Mouse (Mus musculus) ES-Bruce4 (cell line): ENCODE data around the gene Tbata.

ENCODE experiments used
- EP300 ChIP-seq: IDR thresholded peaks from 2 replicates; pipeline ENCODE4 v1.6.1; 2011; ENCODE audit warnings: low read depth, low read length; ENCODE audit not compliant: insufficient read depth
- POLR2A ChIP-seq: IDR thresholded peaks from one replicate; pipeline ENCODE4 v1.8.1; 2011; ENCODE audit warnings: low read length; ENCODE audit not compliant: insufficient read depth

DNA sequence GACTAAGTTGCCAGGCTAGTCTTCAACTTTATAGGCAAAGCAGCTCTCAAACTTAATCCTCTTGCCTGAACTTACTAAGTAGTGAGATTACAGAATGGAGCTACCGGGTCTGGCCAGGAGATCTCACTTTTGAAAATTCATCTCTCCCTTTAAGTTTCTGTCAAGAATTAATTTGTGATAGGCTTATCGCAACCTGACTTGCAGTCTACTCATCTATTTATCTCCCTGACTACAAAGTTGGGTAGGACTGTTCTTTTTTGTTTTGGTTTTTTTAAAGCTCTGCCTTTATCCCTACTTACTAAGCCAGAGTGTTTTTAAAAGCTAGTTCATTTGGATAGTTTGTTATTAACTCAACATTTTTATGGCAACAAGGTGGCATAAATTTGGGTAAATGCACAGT is 47.3 kb upstream of the Tbata start:
- TF ChIP-seq EP300 (no peak), POLR2A (no peak)
